Mouse (Mus musculus): ENCODE measurements around the gene Gfy. TPM values are rescaled to one million over a fixed set of nuclear protein-coding genes. Genes with fewer than 3 reads are reported as not detected.

Gfy gene
- total RNA-seq (2021): under 1 TPM in 1 of 2 experiments, not detected in 1; 0.26 TPM
- long read RNA-seq, experiment 1: 0 reads
- long read RNA-seq, experiment 2: 0 reads

GRCm38 (mm10) chr7:45179469-45179868 lies at the start of gene Gfy:
Gfy (minus strand) TSS chr7:45179569.
- DNase-seq (ENCODE audit: low spot score in 2 of 2): no peak

- DNase-seq (ENCODE audit: low spot score in 2 of 2): no peak
These were observed 49.7 kb upstream of the Gfy start for GRCm38 (mm10) chr7:45229046-45229445.

DNA sequence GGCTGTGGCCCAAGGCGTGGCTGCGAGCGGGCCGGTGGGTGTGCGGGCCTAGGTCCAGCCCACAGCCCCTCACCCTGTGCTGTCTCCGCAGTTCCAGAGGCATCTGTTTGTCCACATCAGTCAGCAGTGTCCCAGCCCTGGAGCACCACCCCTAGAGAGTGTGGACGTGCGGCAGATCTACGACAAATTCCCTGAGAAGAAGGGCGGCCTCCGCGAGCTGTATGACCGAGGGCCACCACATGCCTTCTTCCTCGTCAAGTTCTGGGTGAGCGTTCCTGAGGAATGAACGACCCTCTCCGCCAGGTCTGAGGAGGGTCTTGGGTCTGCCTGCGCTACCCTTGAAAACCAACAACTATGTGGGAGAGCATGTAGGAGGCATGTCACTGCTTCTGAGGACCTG lies 49.2 kb upstream of the Gfy start:
- DNase-seq (ENCODE audit: low spot score in 2 of 2): no peak

- DNase-seq (ENCODE audit: low spot score in 2 of 2): no peak
These were observed 47.1 kb upstream of the Gfy start for GRCm38 (mm10) chr7:45226421-45226820.

GRCm38 (mm10) chr7:45224826-45225225 lies 45.5 kb upstream of the Gfy start:
- no peak for DNase-seq (ENCODE audit: low spot score in 2 of 2)

DNA sequence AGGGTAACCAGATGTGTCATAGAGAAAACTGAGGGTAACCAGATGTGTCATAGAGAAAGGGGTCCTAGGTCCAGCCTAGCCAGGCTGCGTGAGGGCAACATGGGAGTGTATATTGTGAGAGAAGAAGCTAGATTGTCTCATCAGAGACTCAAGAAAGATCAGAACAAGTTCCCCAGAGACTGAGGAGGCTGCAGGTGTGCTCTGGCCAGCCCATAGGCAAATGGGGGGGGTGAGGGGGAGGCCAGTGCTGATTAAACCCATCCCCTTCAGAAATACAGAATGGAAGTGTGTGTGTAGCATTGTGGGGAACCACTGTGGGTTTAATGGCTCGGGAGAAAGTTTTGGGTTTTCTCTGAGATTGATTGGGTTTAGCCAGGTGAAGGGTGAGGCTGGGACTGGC lies 42.3 kb upstream of the Gfy start:
- no peak for DNase-seq (ENCODE audit: low spot score in 2 of 2)

DNA sequence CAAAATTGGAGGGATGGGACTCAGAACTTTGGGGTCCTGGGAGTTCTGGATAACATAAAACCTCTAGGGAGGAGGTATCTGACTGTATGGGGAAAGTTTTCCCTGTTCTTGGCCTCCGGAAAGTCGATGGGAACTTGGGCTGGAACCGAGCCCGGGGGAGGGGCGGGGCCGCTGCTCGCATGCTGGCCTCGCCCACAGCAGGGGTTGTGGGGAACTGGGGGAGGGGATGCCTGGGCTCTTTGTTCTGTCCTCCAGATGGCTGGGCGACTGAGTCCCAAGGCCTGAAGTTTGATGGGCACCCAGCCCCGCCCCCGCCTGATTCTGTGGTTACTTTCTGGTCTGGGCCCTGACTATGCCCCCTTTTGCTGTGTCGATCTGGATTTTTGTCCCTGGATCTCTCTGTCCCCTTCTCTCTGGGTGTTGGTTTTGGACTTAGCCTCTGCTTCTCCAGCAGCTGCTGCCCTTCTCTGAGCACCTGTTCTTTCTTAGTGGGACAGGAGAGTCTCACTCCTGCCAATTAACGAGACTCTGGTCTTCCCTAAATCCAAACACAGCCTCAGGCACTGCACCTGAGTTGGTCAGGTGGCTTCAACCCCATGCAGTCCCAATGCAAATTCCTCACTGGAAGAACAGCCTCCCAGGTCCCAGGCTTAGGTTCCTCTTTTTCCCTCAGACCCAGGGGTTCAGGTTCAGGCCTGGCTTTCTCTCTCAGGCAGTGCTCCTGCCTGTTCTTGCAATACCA lies 37.2 kb upstream of the Gfy start:
- DNase-seq (ENCODE audit: low spot score in 2 of 2): no peak

DNA sequence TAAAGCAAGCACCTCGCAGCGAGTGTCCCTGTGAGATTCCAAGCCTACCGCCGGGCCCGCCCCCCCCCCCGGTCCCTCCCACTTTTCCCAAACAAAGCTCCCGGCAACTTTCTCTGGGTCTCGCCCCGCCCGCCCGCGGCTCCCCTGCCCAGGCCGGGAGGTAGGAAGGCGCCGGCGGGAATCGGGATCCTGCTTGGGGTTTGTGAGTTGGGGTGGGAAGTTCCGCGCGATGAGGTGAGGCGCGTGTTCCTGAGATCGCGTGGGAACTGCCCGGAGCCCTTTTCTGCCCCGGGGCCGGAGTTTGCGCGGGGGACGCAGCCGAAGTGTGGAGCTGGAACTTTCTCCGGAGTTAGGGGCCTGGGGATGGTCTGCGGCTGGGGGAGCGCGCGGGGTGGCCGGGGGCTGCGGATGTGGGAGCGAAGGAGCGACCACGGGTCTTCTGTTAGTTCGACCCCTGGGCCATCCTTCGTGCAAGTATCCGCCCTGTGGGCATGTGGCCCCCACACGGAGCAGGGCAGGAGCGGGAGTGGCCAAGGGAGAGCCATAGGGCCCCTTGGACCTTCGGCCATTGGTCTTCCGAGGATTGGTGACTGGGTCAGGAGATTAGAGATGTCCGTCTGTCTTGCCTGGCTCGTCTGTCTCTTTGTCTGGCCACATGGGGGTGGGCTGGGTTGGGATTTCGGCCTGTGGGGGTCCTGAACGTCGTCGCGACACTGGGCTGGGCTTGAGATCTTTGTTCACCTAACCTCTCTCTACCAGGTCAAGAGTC lies 36.5 kb upstream of the Gfy start, which contains the start of gene Tead2:
Gene Tead2, plus strand, starts transcription at position 81 of the 769 bp plus-strand sequence.
- no peak for DNase-seq (ENCODE audit: low spot score in 2 of 2)

- no peak for DNase-seq (ENCODE audit: low spot score in 2 of 2)
These were observed 34.3 kb upstream of the Gfy start for GRCm38 (mm10) chr7:45213708-45214107.

GRCm38 (mm10) chr7:45212356-45212755 lies 33.0 kb upstream of the Gfy start:
- DNase-seq (ENCODE audit: low spot score in 2 of 2): no peak

GRCm38 (mm10) chr7:45211851-45212251 lies 32.5 kb upstream of the Gfy start, which contains the start of gene Dkkl1:
Dkkl1 (minus strand) TSS chr7:45212147.
- no peak for DNase-seq (ENCODE audit: low spot score in 2 of 2)

DNA sequence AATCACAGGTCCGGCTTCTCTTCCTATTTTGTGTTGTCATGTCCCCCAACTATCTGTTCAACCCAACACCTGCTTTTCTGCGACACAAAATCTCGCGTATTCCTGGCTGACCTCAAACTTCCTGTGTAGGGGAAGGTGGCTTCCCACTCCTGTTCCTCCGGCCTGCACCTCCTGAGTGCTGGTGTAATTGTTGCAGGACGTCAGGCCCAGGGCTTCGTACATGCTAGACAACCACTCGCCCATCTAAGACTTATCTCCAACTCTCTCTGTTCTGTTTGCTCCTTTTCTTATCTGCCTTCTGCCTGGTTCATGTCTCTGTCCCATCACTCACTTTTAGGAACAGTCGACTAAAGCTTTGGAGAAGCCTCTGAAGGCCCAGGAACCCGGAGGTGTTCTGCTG lies 31.7 kb upstream of the Gfy start:
- no peak for DNase-seq (ENCODE audit: low spot score in 2 of 2)

- DNase-seq (ENCODE audit: low spot score in 2 of 2): no peak
These were observed 28.9 kb upstream of the Gfy start for GRCm38 (mm10) chr7:45208260-45208659.

- peak; percentile 88 to 94 for DNase-seq (ENCODE audit: low spot score in 2 of 2)
These were observed 25.2 kb upstream of the Gfy start, which contains the start of gene Ccdc155 for GRCm38 (mm10) chr7:45204380-45205143. Ccdc155 (minus strand) TSS chr7:45204892.

DNA sequence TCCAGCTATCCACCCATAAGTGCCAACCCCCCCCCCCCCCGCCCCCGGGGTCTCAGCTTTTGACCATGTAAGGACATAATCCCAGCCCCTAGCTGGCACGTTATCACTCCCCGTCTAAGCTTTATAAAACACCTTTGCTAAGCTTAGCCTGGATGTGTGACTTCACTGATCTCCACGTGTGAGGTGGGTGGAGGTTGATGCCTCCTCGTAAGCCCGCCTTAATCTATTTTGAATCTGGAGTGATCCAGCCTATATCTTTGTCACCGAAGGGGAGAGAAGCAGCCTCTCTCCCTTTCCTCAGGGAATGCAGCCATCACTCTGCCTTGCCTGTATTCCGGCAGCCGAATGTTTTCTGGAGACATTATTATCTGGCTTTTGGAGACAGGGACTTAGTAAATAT lies 23.3 kb upstream of the Gfy start:
- DNase-seq (ENCODE audit: low spot score in 2 of 2): no peak

GRCm38 (mm10) chr7:45198961-45199360 lies 19.6 kb upstream of the Gfy start:
- no peak for DNase-seq (ENCODE audit: low spot score in 2 of 2)

DNA sequence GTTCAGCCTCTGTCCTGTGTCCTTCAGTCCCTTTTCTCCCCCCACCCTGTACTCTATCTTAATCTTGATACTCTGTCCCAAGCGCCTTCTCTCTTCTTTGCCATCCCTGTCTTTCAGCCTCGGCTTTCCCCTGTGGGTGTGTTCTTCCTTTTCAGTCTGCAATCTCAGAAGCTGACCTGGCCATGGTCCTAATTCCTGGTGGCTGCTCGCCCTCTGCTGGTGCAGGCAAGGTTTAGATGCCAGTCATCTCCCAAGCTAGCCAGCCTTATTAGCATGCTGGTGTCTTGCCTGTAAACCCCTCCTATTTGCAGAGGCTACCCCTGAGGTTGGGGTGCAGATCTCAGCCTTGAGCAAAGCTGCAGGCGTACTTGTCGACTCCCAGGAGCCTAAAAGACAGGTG lies 19.1 kb upstream of the Gfy start:
- DNase-seq (ENCODE audit: low spot score in 2 of 2): peak; percentile 69 to 77

DNA sequence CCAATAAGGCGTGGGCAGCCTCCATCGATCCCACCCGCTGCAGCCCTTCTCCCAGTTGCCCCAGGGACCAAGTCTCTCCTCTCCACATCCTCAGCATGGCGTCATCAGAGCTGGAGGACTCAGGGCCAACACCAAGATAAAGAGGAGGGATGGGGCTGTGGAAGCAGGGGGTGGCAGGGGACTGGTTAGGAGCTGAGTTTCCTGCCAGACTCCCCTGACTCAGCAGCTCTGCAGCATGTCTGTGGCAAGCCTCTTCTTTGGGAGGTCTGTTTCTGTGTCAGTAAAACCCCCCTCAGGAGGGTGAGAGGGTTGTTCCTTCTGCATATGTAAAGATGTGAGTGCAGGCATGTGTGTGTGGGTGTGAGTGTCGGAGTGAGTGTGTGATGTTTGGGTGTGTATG lies 17.6 kb upstream of the Gfy start:
- no peak for DNase-seq (ENCODE audit: low spot score in 2 of 2)

DNA sequence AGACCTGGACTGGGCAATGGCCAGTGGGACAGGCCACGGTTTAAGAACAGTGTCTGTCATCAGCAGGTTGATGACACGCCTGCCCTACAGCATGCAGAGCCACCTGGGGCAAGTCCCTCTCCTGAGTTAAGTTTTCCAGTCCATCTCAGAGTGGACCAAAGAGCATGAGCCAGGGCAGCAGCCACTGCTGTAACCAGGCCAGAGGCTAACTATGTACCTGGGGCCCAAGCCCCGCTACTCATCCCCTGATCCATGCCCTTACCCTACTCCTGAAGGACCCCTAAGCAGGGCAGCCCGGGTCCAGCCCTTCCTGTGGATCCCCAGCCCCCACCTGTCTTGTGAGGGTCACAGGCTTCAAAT lies 16.8 kb upstream of the Gfy start:
- DNase-seq (ENCODE audit: low spot score in 2 of 2): no peak

DNA sequence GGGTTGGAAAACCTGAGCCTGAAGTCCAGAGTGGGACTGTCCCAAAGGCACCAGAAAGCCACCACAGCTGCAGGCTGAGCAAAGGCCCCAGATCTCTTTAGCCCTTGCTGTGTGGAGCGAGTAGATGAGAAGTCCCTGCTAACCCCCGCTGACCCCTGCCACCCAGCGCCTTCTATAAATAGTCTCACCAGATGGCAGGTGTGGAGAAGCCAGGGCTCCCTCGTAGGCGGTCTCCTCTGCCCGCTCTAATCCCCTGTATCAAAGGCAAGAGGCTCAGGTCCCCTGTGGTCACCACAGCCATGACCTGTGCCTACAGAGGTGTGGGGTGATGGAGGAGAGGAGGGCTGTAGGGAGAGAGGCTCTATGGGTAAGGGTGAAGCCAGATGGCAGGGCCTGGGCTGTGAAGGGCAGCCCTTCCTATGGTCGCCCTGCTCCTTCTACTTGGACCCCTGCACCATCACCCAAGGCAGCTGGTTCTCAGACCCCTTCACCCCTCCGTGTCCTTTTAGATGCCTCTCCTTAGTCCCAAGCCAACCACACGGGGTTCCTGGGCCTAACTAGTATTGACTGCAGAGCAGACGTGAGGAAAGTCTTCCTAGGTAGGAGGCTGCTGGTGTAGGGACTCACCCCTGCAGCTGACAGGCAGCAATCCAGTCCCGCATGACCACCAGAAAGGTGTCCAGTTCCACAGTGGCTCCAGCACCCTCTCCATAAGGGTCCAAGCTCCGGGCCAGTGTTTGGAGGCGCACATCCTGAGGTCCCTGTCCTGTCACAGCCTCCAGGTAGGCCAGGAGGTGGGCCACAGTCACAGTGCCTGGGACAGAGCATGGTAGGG lies 16.2 kb upstream of the Gfy start:
- no peak for DNase-seq (ENCODE audit: low spot score in 2 of 2)
